Mouse (Mus musculus) hindbrain, embryonic 16.5 days (tissue): ENCODE data around the gene Dock9. TPM values are rescaled to one million over a fixed set of nuclear protein-coding genes. Genes with fewer than 3 reads are reported as not detected.

Experiments
- ATAC-seq: fragments of 200-750 bp; cut with Nextera tagmentation; 2 replicates; pipeline ENCODE4 v1.8.0; 2017; ENCODE audit warnings: moderate TSS enrichment, moderate library complexity
- H3K27ac ChIP-seq: fragments of 300-500 bp; sonication (generic); 2 replicates; pipeline ENCODE4 v1.5.1; 2014; ENCODE audit warnings: low read depth, mild to moderate bottlenecking, control low read depth, low read length, moderate library complexity
- H3K27me3 ChIP-seq: fragments of 300-500 bp; sonication (generic); replicated peaks from 2 replicates; pipeline ENCODE4 v1.6.1; 2014; ENCODE audit warnings: low read length; ENCODE audit not compliant: control insufficient read depth, insufficient read depth
- H3K36me3 ChIP-seq: fragments of 300-500 bp; sonication (generic); 2 replicates; pipeline ENCODE4 v1.6.1; 2014; ENCODE audit warnings: mild to moderate bottlenecking, low read length, moderate library complexity, mixed read lengths; ENCODE audit not compliant: control insufficient read depth, insufficient read depth
- H3K4me1 ChIP-seq: fragments of 300-500 bp; sonication (generic); 2 replicates; pipeline ENCODE4 v1.6.1; 2014; ENCODE audit warnings: low read depth, low read length; ENCODE audit not compliant: control insufficient read depth, insufficient read depth
- H3K4me2 ChIP-seq: fragments of 300-500 bp; sonication (generic); 2 replicates; pipeline ENCODE4 v1.6.1; 2014; ENCODE audit warnings: mild to moderate bottlenecking, low read length, control low read depth, moderate library complexity
- H3K4me3 ChIP-seq: fragments of 300-500 bp; sonication (generic); 2 replicates; pipeline ENCODE4 v1.5.1; 2014; ENCODE audit warnings: mild to moderate bottlenecking, low read length, control low read depth, moderate library complexity
- H3K9ac ChIP-seq: fragments of 300-500 bp; sonication (generic); 2 replicates; pipeline ENCODE4 v1.6.1; 2014; ENCODE audit warnings: low read depth, mild to moderate bottlenecking, control low read depth, low read length, moderate library complexity
- H3K9me3 ChIP-seq: fragments of 300-500 bp; sonication (generic); 2 replicates; pipeline ENCODE4 v1.6.1; 2014; ENCODE audit warnings: mild to moderate bottlenecking, low read length, moderate library complexity; ENCODE audit not compliant: control insufficient read depth
- WGBS: fragments of 180-500 bp; shearing (Covaris S2); extraction: QIAGEN DNeasy Blood & Tissue Kit; methylation state at CpG from one replicate; pipeline ENCODE4 v1.1.7; 2014; 5-methylcytosine and 5-hydroxymethylcytosine counted together
- polyA plus RNA-seq: library from polyadenylated mRNA; unstranded; fragments of >200 nt; fragmentation: Nextera tagmentation; extraction: Ambion mirVana; gene quantifications from 2 replicates; pipeline ENCODE4 v1.2.1, GENCODE M21; 2015

Gene Dock9
- polyA plus RNA-seq, 1 experiment from 2014 or later: 13.4 TPM

DNA sequence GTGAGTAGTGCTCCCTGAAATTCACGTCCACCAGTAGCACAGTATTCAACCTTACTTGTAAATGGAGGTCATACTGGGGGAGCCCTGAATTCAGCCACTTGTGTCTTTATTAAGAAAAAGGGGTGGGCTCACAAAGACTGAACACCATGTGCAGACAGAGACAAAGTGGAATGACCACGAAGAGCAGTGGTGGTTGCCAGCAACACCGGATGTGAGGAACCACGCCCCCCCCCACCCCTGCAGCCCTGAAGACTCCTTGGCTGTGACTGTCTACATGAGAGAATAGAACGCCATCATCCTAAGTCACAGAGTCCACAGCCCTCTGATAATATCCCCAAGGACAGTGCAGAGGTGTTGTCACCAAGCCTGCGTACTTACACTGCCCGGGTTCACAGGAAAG, 191.2 kb downstream of the Dock9 start:
- ATAC-seq: no peak
- H3K36me3 ChIP-seq: no peaks in the 10 kb centered on the region; the same call in 1 of the 2 replicates
- no peaks in the 10 kb centered on the region for H3K27me3 ChIP-seq
- no peak overlapping the region for H3K27ac ChIP-seq
- H3K4me1 ChIP-seq: no peaks in the 10 kb centered on the region
- H3K9me3 ChIP-seq: no peaks in the 10 kb centered on the region
- H3K4me3 ChIP-seq: no peak overlapping the region
- 83% methylated on average over 7 of the region's 7 CpGs for WGBS
- no peak overlapping the region for H3K9ac ChIP-seq
- no peak overlapping the region for H3K4me2 ChIP-seq

- Histone ChIP-seq H3K36me3 (no peaks in the 10 kb centered on the region; the same call in 1 of the 2 replicates), H3K4me1 (no peaks in the 10 kb centered on the region)
- no peak for ATAC-seq
Measured at GRCm38 (mm10) chr14:121605260-121605659, 192.4 kb downstream of the Dock9 start.

DNA sequence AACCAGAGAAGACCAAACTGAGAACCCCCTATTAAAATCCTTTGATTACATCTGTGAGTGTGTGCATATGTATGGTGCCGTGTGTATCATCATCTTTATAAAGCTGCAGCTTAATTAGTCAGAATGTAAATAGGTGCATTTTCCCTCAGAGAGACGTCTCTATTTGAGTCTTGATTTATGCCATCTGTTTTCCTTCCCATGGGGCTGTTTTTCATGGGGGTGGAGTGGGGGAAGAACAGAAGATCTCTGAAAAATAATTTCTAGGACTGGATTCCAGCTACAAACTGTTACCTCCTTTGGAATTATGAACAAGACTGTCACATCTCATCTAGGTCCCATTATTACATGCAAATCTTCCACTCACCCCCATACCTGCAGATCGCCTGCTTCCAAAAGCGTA, 193.1 kb downstream of the Dock9 start:
- H3K36me3 ChIP-seq: no peaks in the 10 kb centered on the region; the same call in 1 of the 2 replicates
- 63% methylated on average over 4 of the region's 4 CpGs for WGBS
- no peak for ATAC-seq

More at GRCm38 (mm10) chr14:121605260-121605659, 192.4 kb downstream of the Dock9 start:
- H3K27ac ChIP-seq: no peak overlapping the region
- H3K4me3 ChIP-seq: no peak overlapping the region
- H3K9ac ChIP-seq: no peak overlapping the region
- WGBS: 65% methylated on average over 7 of the region's 7 CpGs
- H3K27me3 ChIP-seq: no peaks in the 10 kb centered on the region
- no peak overlapping the region for H3K4me2 ChIP-seq
- H3K9me3 ChIP-seq: no peaks in the 10 kb centered on the region

DNA sequence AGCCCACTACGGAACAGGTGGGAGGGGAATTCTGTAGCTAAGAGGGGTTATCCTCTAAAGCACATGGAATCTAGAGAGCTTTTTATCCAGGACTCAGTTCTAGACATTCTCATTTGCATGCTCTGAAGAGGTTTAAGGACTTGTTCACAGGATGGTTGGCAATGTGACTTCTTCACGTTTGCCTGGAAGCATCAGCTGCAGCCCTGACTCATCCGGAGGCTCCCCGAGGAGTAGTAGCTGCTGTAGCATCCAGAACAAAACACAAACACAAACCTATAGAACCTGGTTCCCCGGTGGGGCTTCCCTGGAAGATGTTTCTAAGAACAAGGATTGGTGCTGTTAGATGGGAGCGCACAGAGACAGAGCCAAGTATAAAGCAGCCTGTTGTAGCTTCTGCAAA, 195.0 kb downstream of the Dock9 start:
- H3K4me1 ChIP-seq: no peaks in the 10 kb centered on the region
- no peak overlapping the region for H3K9ac ChIP-seq
- no peaks in the 10 kb centered on the region for H3K27me3 ChIP-seq
- H3K27ac ChIP-seq: no peak overlapping the region
- H3K4me3 ChIP-seq: no peak overlapping the region
- H3K36me3 ChIP-seq: no peaks in the 10 kb centered on the region; the same call in 1 of the 2 replicates
- H3K4me2 ChIP-seq: no peak overlapping the region
- WGBS: 72% methylated on average over 6 of the region's 6 CpGs
- no peak for ATAC-seq
- H3K9me3 ChIP-seq: no peaks in the 10 kb centered on the region

More for the DNA sequence above, 193.1 kb downstream of the Dock9 start:
- Histone ChIP-seq H3K4me1 (no peaks in the 10 kb centered on the region), H3K4me3 (no peak overlapping the region), H3K4me2 (no peak overlapping the region), H3K27ac (no peak overlapping the region), H3K9ac (no peak overlapping the region), H3K27me3 (no peaks in the 10 kb centered on the region), H3K9me3 (no peaks in the 10 kb centered on the region)

- no peaks in the 10 kb centered on the region for H3K9me3 ChIP-seq
- no peak overlapping the region for H3K4me3 ChIP-seq
- H3K9ac ChIP-seq: no peak overlapping the region
- 94% methylated on average over 4 of the region's 4 CpGs for whole genome bisulfite sequencing
- no peaks in the 10 kb centered on the region for H3K4me1 ChIP-seq
- H3K27ac ChIP-seq: no peak overlapping the region
- no peaks in the 10 kb centered on the region for H3K27me3 ChIP-seq
- no peaks in the 10 kb centered on the region; the same call in 1 of the 2 replicates for H3K36me3 ChIP-seq
- no peak overlapping the region for H3K4me2 ChIP-seq
- no peak for ATAC-seq
Measured at GRCm38 (mm10) chr14:121600538-121600937, 197.1 kb downstream of the Dock9 start.

DNA sequence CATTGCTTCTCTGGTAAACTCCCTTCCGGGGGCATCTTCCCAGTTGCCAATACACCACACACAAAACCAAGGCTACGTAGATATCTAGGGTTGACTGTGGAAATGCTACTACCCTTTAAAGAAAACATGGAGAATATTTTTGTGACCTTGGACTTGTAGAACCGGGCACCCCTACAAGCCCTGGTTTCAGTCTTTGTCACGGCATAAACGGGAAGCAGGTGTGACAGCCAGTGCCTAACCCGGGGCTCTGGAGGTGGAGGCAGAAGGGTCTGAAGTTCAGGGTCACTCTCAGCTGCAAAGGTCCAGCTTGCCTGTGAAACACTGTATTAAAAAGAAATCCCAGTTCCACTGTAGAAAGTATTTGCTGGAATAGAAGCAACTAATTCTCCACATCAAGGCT, 200.6 kb downstream of the Dock9 start:
- no peak overlapping the region for H3K9ac ChIP-seq
- H3K4me3 ChIP-seq: no peak overlapping the region
- no peaks in the 10 kb centered on the region for H3K9me3 ChIP-seq
- no peak overlapping the region for H3K27ac ChIP-seq
- H3K27me3 ChIP-seq: no peaks in the 10 kb centered on the region
- no peak overlapping the region for H3K4me2 ChIP-seq
- H3K36me3 ChIP-seq: peaks cover 3% of the 10 kb centered on the region; the same call in 1 of the 2 replicates
- ATAC-seq: no peak
- 88% methylated on average over 6 of the region's 6 CpGs for WGBS
- no peaks in the 10 kb centered on the region for H3K4me1 ChIP-seq

- no peak for ATAC-seq
Measured at GRCm38 (mm10) chr14:121596631-121597030, 201.0 kb downstream of the Dock9 start.

GRCm38 (mm10) chr14:121594684-121595083, 203.0 kb downstream of the Dock9 start:
- Histone ChIP-seq H3K4me3 (no peak overlapping the region), H3K9ac (no peak overlapping the region), H3K27ac (no peak overlapping the region), H3K9me3 (no peaks in the 10 kb centered on the region), H3K4me2 (no peak overlapping the region), H3K27me3 (no peaks in the 10 kb centered on the region), H3K4me1 (no peaks in the 10 kb centered on the region; the same call in 1 of the 2 replicates), H3K36me3 (0 out of 2 replicates have a peak, but pooled peaks cover 5% of the 10 kb centered on the region)
- ATAC-seq: no peak
- 89% methylated on average over 5 of the region's 5 CpGs for WGBS

More at GRCm38 (mm10) chr14:121596631-121597030, 201.0 kb downstream of the Dock9 start:
- Histone ChIP-seq H3K4me3 (no peak overlapping the region), H3K9me3 (no peaks in the 10 kb centered on the region), H3K27ac (no peak overlapping the region), H3K4me1 (no peaks in the 10 kb centered on the region), H3K36me3 (peaks cover 3% of the 10 kb centered on the region; the same call in 1 of the 2 replicates), H3K4me2 (no peak overlapping the region), H3K27me3 (no peaks in the 10 kb centered on the region), H3K9ac (no peak overlapping the region)
- 83% methylated on average over 9 of the region's 9 CpGs for WGBS

GRCm38 (mm10) chr14:121593313-121593929, 204.2 kb downstream of the Dock9 start:
- Histone ChIP-seq H3K9ac (no peak overlapping the region), H3K4me2 (no peak overlapping the region), H3K4me1 (peaks cover 4% of the 10 kb centered on the region), H3K36me3 (0 out of 2 replicates have a peak, but pooled peaks cover 5% of the 10 kb centered on the region), H3K9me3 (no peaks in the 10 kb centered on the region), H3K4me3 (no peak overlapping the region), H3K27ac (no peak overlapping the region), H3K27me3 (no peaks in the 10 kb centered on the region)
- WGBS: 58% methylated on average over 10 of the region's 10 CpGs
- ATAC-seq: no peak
